Mouse (Mus musculus): ENCODE results near the gene Adipor2.

GRCm38 (mm10) chr6:119377613-119378012 is 39.9 kb downstream of the Adipor2 start:
- TF ChIP-seq CTCF (IDR thresholded peaks at IDR 0.05; ENCODE audit: low read depth, low read length) (no peak), POLR2A (IDR thresholded peaks at IDR 0.05; ENCODE audit: extremely low read depth, insufficient read depth, low read length) (no peak)
